In genomic region chr15:99249938-99250337, GRCm38 (mm10) we compare ENCODE assay signal across 18 mouse cellular contexts. TPM values are rescaled to one million over a fixed set of nuclear protein-coding genes. Genes with fewer than 3 reads are reported as not detected.
DNase-seq lines count a peak whose midpoint lies in the region; ATAC-seq and TF ChIP-seq lines count a peak whose summit lies in the region.
"Had no signal": no experiment of that assay in that cellular context is flagged by ENCODE, and none has a peak within 500 bp of the region (broad histone marks: within the 10 kb centered on the region; RNA-seq: fewer than 3 reads in every experiment).

No protein-coding gene starts in this region.

- peak overlapping the region; percentile 22; the same call in 1 of the 2 replicates for H3K4me3 ChIP-seq in heart, embryonic 12.5 days
- no peak overlapping the region for H3K4me3 ChIP-seq in layer of hippocampus, adult 2 months
- H3K4me3 ChIP-seq in ES-E14 (ENCODE audit: insufficient read depth in 1 of 2, low read depth in 1 of 2, low read length in 2 of 2, poor library complexity in 1 of 2, severe bottlenecking in 1 of 2), result no peak overlapping the region

- H3K27ac ChIP-seq in heart, embryonic 12.5 days (ENCODE audit: poor library complexity, severe bottlenecking), result peak overlapping the region; percentile 92
- H3K27ac ChIP-seq in layer of hippocampus, adult 2 months, result peak overlapping the region; percentile 88; the same call in 1 of the 2 replicates
- H3K27ac ChIP-seq in ES-E14 (ENCODE audit: insufficient read depth, low read depth, low read length, poor library complexity, severe bottlenecking), result no peak overlapping the region
- H3K27ac ChIP-seq: embryonic facial prominence, embryonic 15.5 days; kidney, postnatal 0 days had no signal

- H3K4me1 ChIP-seq in heart, embryonic 12.5 days (replicated peaks), result peaks cover 57% of the 10 kb centered on the region
- H3K4me1 ChIP-seq in ES-E14 (ENCODE audit: control insufficient read depth in 2 of 2, insufficient read depth in 2 of 2, low read length in 2 of 2, poor library complexity in 1 of 2), result peaks cover 8 to 35% of the 10 kb centered on the region in 2 experiments

- in situ Hi-C loops in ES-E14 (cut with MboI; ENCODE audit: low sequenced_read_pairs in 2 of 2, unreplicated experiment in 2 of 2), result no loop called here

- 82% methylated on average over 11 of the region's 11 CpGs for WGBS in heart, embryonic 12.5 days

- peak; percentile 40 for DNase-seq in cerebellum, adult 9-10 months
- no peak for DNase-seq in cerebellum, adult 18-20 months
- no peak for DNase-seq in heart, postnatal 36 days
- no peak for DNase-seq in layer of hippocampus, adult 2 months (ENCODE audit: low spot score in 2 of 2)
- no peak for DNase-seq in layer of hippocampus, adult 11-12 months (ENCODE audit: low spot score)
- no peak for DNase-seq in ES-E14 (ENCODE audit: low read depth, low spot score)
- DNase-seq: adrenal gland, postnatal 14 days; gastrocnemius, postnatal 14 days; left cerebral cortex, postnatal 4 days; lung, embryonic 14.5 days; right cerebral cortex, postnatal 25 days had no signal

- TF ChIP-seq CTCF in layer of hippocampus, adult 2 months (conservative IDR thresholded peaks at IDR 0.05), result no peak

- no peak for ATAC-seq in heart, embryonic 12.5 days (ENCODE audit: insufficient number of reproducible peaks, low FRiP score)
- no peak for ATAC-seq in CD4-positive, CD25-positive, alpha-beta regulatory T cell, adult 4 months
- ATAC-seq: forebrain, embryonic 14.5 days had no signal

- peaks cover 39% of the 10 kb centered on the region for H3K36me3 ChIP-seq in heart, embryonic 12.5 days
- peaks cover 32% of the 10 kb centered on the region for H3K36me3 ChIP-seq in ES-E14 (ENCODE audit: control insufficient read depth, insufficient read depth, low read length, poor library complexity, severe bottlenecking)

- H3K4me2 ChIP-seq in heart, embryonic 12.5 days, result peak overlapping the region; percentile 83

- H3K27me3 ChIP-seq in heart, embryonic 12.5 days (replicated peaks), result no peaks in the 10 kb centered on the region
- H3K27me3 ChIP-seq: embryonic facial prominence, embryonic 15.5 days had no signal

- intact Hi-C loops in heart, postnatal 36 days (cut with DNase I), result no loop called here

- H3K9ac ChIP-seq in heart, embryonic 12.5 days, result peak overlapping the region; percentile 79
- H3K9ac ChIP-seq in ES-E14 (ENCODE audit: insufficient read depth, low read depth, low read length, poor library complexity, severe bottlenecking), result peak overlapping the region; percentile 23
- H3K9ac ChIP-seq: embryonic facial prominence, embryonic 15.5 days; lung, embryonic 14.5 days had no signal

- no peaks in the 10 kb centered on the region for H3K9me3 ChIP-seq in heart, embryonic 12.5 days (replicated peaks)
- no peaks in the 10 kb centered on the region for H3K9me3 ChIP-seq in ES-E14 (ENCODE audit: control insufficient read depth, insufficient read depth, low read depth, low read length)
- H3K9me3 ChIP-seq: embryonic facial prominence, embryonic 15.5 days had no signal

TF ChIP-seq in ES-E14, 5 proteins besides CTCF, POLR2A, EP300 and RAD21:
- TF ChIP-seq MAFK (IDR thresholded peaks at IDR 0.05; ENCODE audit: insufficient read depth, low read depth, low read length) (no peak), ZNF384 (IDR thresholded peaks at IDR 0.05; ENCODE audit: low read depth, low read length) (no peak), HCFC1 (IDR thresholded peaks at IDR 0.05; ENCODE audit: borderline replicate concordance, insufficient read depth, low read length) (no peak), ZC3H11A (IDR thresholded peaks at IDR 0.05; ENCODE audit: borderline replicate concordance, low read depth, low read length) (no peak), CHD2 (IDR thresholded peaks at IDR 0.05; ENCODE audit: low read depth, low read length) (no peak)

RNA-seq across cellular contexts. Expression of gene Mcrs1, which starts 1.8 kb away (rescaled TPM):
- 143 and 152 TPM in 2 replicates for polyA plus RNA-seq in heart, embryonic 12.5 days (2016; fragmentation: Nextera tagmentation; extraction: Ambion mirVana)
- total RNA-seq in heart, postnatal 36 days (2021), result 10 to 100 TPM; 46.6 to 49.5 TPM
- total RNA-seq in layer of hippocampus, adult 2 months (2021), result 10 to 100 TPM; 73.7 to 77.4 TPM
- total RNA-seq in ES-E14 (2012; rRNA removed), result 113 and 127 TPM in 2 replicates
- 10 to 100 TPM; 51.4 to 62.3 TPM for polyA plus RNA-seq in CD4-positive, CD25-positive, alpha-beta regulatory T cell, adult 4 months (2017; shearing (Covaris generic))

RNA-seq across cellular contexts. Expression of gene Kcnh3, which starts 25.3 kb away (rescaled TPM):
- 0.10 and 0.24 TPM in 2 replicates for polyA plus RNA-seq in heart, embryonic 12.5 days (2016; fragmentation: Nextera tagmentation; extraction: Ambion mirVana)
- under 1 TPM; 0.08 to 0.19 TPM for total RNA-seq in heart, postnatal 36 days (2021)
- total RNA-seq in layer of hippocampus, adult 2 months (2021), result 10 to 100 TPM; 83.5 to 90.4 TPM
- 2.9 and 6.6 TPM in 2 replicates for total RNA-seq in ES-E14 (2012; rRNA removed)
- polyA plus RNA-seq in CD4-positive, CD25-positive, alpha-beta regulatory T cell, adult 4 months (2017; shearing (Covaris generic)), result 1 to 10 TPM in 1 of 2 experiments, under 1 TPM in 1; 0.22 to 1.3 TPM
- total RNA-seq: gastrocnemius, postnatal 14 days; megakaryocyte-erythroid progenitor cell, adult 5-6 weeks had no signal

RNA-seq across cellular contexts. Expression of gene Prpf40b, which starts 44.9 kb away (rescaled TPM):
- 44.0 and 44.4 TPM in 2 replicates for polyA plus RNA-seq in heart, embryonic 12.5 days (2016; fragmentation: Nextera tagmentation; extraction: Ambion mirVana)
- 10 to 100 TPM; 20.4 to 24.3 TPM for total RNA-seq in heart, postnatal 36 days (2021)
- 100 to 1,000 TPM; 114 to 119 TPM for total RNA-seq in layer of hippocampus, adult 2 months (2021)
- total RNA-seq in ES-E14 (2012; rRNA removed), result 42.4 and 86.2 TPM in 2 replicates
- 10 to 100 TPM in 1 of 2 experiments, 1 to 10 TPM in 1; 9.7 to 17.7 TPM for polyA plus RNA-seq in CD4-positive, CD25-positive, alpha-beta regulatory T cell, adult 4 months (2017; shearing (Covaris generic))

RNA-seq across cellular contexts. Expression of gene Fam186b, which starts 45.8 kb away (rescaled TPM):
- 0.27 and 0.31 TPM in 2 replicates for polyA plus RNA-seq in heart, embryonic 12.5 days (2016; fragmentation: Nextera tagmentation; extraction: Ambion mirVana)
- not detected for total RNA-seq in heart, postnatal 36 days (2021)
- total RNA-seq in layer of hippocampus, adult 2 months (2021), result 1 to 10 TPM; 1.2 to 1.9 TPM
- total RNA-seq in ES-E14 (2012; rRNA removed), result 0.37 and 0.40 TPM in 2 replicates
- polyA plus RNA-seq in CD4-positive, CD25-positive, alpha-beta regulatory T cell, adult 4 months (2017; shearing (Covaris generic)), result under 1 TPM; 0.16 to 0.18 TPM
- total RNA-seq: gastrocnemius, postnatal 14 days; megakaryocyte-erythroid progenitor cell, adult 5-6 weeks; MEL had no signal

Comparison
In these comparisons a context has a peak if more than half of its experiments do, and no peak if none do; other contexts are left out.
1. RNA of gene Kcnh3, which starts 25.3 kb away (total RNA-seq): 83.5 to 90.4 TPM in layer of hippocampus, adult 2 months; 2.9 to 6.6 TPM in ES-E14 and 0.08 to 0.19 TPM in heart, postnatal 36 days; every median in the first group is over 10 times any median in the second.